Mouse (Mus musculus) c-Kit-positive CD71-positive TER-119-positive erythroid progenitor cells, embryonic 14.5 days (primary cell): Measurements from ENCODE around the gene Chst8.

Source experiments
- DNase-seq: peaks from one replicate; pipeline ENCODE4 v3.0.0-alpha.2; 2013; ENCODE audit warnings: low spot score

The Chst8 gene

DNA sequence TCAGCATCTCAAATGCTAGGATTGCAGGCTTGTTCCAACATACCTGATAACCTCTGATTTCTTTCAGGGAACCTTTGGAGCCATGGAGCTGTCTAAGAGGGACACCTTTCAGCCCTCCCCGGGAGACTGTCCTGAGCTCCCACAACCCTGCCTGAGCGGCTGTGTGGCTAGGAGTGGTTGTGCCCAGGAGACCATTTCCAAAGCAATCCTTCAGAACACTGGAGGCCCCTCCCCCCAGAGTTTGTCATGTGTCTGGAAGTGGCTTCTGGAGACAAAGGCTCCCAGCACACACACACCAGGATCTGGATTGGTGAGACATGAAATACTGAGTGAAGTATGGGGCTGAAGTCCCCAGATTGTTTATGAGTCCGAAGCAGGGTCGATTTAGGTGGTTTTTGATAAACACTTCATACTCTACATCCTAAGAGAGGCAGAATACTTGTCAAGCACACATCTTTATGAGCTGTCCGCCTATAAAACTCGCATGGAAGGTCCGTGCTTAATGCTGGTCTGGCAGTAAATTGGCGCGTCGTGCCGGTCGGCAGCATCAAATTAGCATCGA is 12.5 kb downstream of the Chst8 start:
- no peak for DNase-seq

GRCm38 (mm10) chr7:34799404-34799771 is 13.1 kb downstream of the Chst8 start:
- DNase-seq: no peak

GRCm38 (mm10) chr7:34798441-34799403 is 13.8 kb downstream of the Chst8 start:
- no peak for DNase-seq

DNA sequence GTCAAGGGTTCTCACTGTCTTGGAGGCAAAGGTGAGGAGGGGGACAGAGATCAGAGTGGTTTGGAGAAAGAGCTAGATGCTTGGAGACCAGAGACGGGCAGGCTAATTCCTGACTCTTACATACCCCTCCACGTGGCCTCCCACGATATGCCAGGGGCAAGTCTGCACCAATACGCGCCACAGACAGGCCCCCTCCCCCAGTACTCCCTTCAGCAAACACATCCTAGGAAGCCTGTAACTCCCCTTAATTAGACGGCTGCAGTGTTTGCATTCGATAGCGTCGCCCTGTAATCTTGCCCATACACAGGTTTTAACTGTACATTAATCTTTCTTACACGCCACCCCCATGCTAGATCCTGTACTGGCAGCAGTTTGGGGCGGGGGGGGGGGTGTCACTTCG is 14.5 kb downstream of the Chst8 start:
- no peak for DNase-seq

DNA sequence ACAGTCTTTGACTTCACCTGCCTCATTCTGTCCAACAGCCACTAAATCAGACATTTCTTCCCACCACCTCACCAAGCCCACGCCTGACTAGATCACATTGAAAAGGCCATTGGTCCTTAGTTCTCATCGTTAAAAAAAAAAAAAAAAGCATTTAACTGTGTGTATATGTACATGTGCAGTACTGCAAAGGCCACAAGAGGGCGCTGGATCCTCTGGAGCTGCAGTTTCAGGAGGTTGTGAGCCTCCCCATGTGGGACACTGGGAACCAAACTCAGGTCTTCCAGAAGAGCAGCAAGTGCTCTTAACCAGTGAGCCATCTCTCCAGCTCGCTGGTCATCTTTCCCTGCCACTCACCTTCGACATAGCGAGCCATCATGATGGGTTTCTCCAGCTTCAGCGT is 22.1 kb downstream of the Chst8 start:
- DNase-seq: no peak

GRCm38 (mm10) chr7:34787171-34787570 is 25.3 kb downstream of the Chst8 start:
- DNase-seq: no peak

GRCm38 (mm10) chr7:34785052-34785451 is 27.5 kb downstream of the Chst8 start:
- no peak for DNase-seq

DNA sequence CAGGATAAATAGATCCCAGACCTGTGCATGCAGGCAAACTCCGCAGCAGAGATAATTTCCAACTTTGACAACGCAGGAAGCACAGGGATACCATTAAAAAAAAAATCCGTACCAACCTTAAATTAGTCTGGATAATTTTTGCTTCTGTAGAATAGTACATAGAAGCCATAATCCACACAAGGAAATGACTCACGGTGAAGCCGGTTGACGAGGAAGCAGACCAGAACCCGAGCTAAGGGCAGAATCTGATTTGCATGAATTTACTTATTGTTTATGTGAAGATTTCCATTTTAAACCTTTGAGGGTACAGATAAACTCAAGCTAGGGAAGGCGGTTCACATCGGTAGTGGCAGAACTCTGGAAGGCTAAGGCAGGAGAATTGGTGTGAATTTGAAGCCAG is 28.0 kb downstream of the Chst8 start:
- no peak for DNase-seq

DNA sequence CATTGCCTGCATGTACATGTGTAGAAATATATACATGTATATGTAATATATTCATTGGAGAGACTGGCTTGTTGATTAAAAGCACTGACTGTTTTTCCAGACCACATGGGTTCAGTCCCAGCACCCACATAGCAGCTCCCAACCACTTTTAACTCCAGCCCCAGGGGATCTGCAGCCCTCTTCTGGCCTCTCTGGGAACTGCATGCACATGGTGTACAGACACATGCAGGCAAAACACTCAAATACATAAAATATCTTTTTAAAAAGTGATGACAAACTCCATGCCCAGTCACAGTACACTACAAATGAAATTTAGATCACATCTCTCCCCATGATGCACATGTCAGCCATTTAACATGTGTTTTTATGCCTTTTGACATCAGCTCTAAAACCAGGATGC is 30.5 kb downstream of the Chst8 start:
- no peak for DNase-seq

- DNase-seq: no peak
Measured at GRCm38 (mm10) chr7:34781217-34781616, 31.3 kb downstream of the Chst8 start.

DNA sequence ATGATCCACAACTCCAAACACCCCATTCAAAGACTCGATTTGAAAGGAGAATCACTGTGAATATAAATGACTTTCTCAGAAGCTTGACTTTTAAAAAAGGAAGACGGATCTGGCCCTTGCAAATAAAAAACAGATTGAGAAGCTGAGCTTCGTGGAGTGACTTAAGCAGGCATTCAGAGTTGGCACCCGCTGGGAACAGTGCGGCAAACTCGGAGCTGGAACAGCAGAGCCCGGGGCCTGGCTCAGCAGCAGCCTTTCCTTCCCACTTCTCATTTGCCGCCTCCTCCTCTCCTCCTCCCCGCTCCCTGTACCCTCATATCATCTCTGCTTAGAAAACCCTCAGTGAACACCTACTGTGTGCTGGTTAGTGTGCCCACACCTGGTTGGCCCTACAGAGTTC is 34.1 kb downstream of the Chst8 start:
- DNase-seq: no peak

GRCm38 (mm10) chr7:34775659-34776058 is 36.9 kb downstream of the Chst8 start:
- no peak for DNase-seq

- no peak for DNase-seq
Measured at GRCm38 (mm10) chr7:34774947-34775346, 37.6 kb downstream of the Chst8 start.

DNA sequence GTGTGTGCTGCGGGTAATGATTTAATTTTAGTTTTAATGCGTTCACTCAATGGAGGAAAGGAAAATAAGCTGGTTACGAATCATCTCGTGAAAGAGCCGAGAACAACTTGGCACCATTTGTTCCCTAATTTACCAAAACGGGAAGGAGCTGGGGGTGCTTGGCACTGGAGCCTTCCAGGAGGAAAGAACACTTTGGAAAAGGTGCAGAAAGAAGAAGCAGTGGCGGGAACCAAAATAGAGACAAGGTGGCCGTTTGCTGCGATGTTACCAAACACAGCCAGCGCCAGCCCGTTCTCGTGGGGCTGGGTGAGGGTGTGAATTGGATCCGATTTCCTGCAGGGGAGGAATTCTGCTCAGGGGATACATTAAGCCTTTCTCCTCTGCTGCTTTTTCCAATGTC is 38.5 kb downstream of the Chst8 start:
- DNase-seq: no peak

DNA sequence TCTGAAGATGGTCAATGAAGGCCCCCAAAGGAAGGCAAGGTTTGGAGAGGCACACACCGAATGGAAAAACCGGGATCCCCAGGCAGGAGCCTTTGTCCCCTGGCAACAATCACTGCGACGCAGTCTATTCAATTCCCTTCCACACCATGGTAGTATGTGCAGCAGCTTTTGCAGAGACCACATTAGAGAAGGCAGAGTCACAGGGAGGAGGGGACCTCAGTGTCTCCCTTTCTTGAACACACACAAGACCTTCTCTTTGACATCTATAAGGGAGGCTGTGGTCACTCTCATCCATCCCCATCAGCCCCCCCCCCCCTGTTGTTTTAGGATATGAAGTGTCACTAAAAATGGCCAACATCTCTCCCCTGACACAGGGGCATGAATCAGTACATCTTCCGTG is 39.2 kb downstream of the Chst8 start:
- DNase-seq: no peak

DNA sequence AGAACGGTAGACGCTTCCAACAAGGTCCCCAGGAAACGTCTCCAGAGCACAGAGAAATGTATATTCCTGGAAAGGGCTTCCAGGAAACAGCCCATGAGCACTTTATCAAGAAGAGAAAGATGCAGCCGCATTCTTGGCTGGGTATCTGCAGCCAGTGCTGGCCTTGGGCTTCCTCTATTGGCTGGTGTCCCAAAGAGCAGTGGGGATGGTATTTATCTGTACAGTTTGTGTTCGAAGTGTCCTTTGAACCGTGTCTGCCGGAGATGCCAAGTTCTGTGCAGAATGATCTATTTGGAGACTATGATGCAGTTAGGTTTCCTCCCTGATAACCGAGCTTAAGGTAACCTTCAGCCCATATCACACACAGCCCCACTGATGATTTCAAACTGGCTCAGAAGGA is 43.0 kb downstream of the Chst8 start:
- no peak for DNase-seq

GRCm38 (mm10) chr7:34764250-34765148 is 48.0 kb downstream of the Chst8 start:
- no peak for DNase-seq

- DNase-seq: no peak
Measured at GRCm38 (mm10) chr7:34759378-34759822, 53.1 kb downstream of the Chst8 start.

GRCm38 (mm10) chr7:34758721-34759120 is 53.8 kb downstream of the Chst8 start:
- DNase-seq: no peak

DNA sequence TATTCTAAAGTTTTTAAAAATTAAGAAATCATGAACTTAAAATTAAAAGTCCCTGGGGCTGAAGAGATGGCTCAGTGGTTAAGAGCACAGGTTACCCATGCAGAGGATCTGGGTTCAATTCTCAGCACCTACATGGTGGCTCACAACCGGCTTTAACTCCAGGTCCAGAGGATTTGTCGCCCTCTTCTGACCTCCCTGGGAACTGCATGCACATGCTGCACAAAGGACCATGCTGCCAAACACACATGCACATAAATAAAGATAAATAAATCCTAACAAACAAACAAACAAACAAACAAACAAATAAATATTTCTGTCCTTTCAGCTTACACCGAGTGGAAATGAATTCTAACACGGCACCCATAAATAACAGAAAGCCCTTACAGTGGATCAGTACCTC is 55.0 kb downstream of the Chst8 start:
- no peak for DNase-seq

DNA sequence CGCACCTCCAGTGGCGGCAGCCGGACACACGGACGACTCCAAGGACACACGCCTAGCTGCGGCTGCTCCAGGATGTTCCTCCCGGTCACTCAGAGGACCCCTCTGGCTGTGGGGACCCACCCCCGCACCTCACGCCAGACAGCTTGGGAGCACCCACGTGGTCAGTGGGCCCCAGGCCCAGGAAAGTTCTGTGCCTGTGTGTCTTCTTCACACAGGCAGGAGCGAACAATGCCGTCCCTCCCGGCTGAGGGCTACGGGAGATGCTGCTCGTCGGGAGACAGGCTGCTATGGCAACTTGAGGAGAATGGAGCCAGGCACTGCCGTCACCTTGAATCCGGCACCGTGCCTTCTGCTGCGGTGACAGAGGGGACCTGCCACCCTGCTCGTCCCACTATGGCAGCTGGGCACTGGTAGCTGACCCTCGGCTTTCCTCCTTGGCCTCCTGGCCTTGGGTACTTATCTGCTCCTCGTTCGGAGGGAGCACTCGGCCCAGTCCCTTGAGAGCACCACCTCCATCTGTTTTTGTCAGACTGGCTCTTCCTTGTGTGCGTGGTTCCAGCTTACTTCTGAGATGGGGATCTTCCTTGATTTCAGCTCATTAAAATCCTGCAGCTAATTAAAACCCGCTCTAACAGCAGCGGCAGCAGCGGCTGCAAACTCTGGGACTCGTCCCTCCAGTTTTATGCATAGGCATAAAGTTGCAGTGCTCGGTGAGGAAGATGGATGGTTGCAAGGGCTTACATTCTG is 59.2 kb downstream of the Chst8 start:
- DNase-seq: no peak
